In the genomic region with DNA sequence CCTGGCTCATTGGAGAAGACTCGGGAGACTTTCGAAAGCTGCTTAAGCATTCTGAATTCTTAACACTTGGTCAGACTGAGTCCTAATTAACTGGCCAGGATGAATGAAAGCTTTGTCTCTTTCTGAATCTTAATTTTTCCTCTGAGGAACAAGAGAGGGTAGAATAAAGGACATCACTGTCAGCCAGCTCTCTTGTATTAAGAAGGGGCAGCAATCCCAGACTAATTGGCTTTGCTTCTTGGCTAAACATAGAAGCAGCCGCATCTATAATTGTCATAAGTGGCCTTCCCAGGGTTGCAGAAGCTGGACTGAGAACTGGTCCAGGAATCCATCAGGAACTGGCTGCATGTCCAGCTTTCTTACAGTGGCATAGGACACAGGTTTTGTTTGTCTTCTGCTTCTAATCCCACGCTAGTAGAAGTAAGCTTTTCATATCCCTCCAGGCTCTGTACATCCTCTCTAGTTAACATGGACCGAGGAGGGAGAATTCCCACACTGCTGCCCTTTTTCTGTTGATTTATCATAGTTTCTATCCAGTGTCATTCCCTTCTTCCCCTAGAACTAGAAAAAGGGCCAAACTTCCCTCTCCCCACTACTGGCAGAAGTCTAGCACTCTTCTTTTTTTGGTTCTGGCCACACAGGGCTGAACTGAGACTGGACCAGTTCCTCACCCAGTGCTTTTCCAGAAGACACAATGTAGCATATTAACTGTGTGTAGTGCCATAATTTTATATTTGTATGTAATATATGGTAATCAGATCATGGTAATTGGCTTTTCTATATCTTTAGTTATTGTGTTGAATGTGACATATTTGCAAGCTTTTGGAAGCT, we compare ENCODE assay signal across 10 mouse cellular contexts. TPM values are rescaled to one million over a fixed set of nuclear protein-coding genes. Genes with fewer than 3 reads are reported as not detected.
A peak's percentile ranks its signal among the peaks of the same experiment; 100 is the strongest.
DNase-seq lines count a peak whose midpoint lies in the region; ATAC-seq lines count a peak whose summit lies in the region.
"Had no signal": no experiment of that assay in that cellular context is flagged by ENCODE, and none has a peak within 500 bp of the region (broad histone marks: within the 10 kb centered on the region; RNA-seq: fewer than 3 reads in every experiment).

No protein-coding gene starts in this region.

- intact Hi-C loops in gastrocnemius, postnatal 36 days (cut with DNase I) = no loop called here

- peak; percentile 88 for ATAC-seq in midbrain, embryonic 11.5 days (ENCODE audit: low FRiP score)
- ATAC-seq in inflammation-experienced regulatory T-cells, adult 6 months = no peak

- H3K4me2 ChIP-seq in midbrain, embryonic 11.5 days = no peak overlapping the region
- H3K4me2 ChIP-seq: limb, embryonic 13.5 days had no signal

- WGBS in heart, embryonic 10.5 days = 65% methylated on average over 5 of the region's 5 CpGs
- WGBS in midbrain, embryonic 11.5 days = 30% methylated on average over 5 of the region's 5 CpGs

- DNase-seq in gastrocnemius, postnatal 25 days = peak; percentile 22
- DNase-seq in gastrocnemius, postnatal 36 days = no peak
- DNase-seq in cerebellum, postnatal 14 days = peak; percentile 36 to 50
- DNase-seq in heart, embryonic 10.5 days (ENCODE audit: low spot score) = no peak
- no peak for DNase-seq in midbrain, embryonic 11.5 days (ENCODE audit: low spot score, missing footprints)
- DNase-seq in urinary bladder, adult 2 months (ENCODE audit: low spot score) = no peak
- no peak for DNase-seq in ovary, postnatal 36 days (ENCODE audit: low spot score)

- peak overlapping the region; percentile 13; the same call in 1 of the 2 replicates for H3K27ac ChIP-seq in heart, embryonic 10.5 days
- H3K27ac ChIP-seq in midbrain, embryonic 11.5 days (ENCODE audit: low read depth, low read length) = peak overlapping the region; percentile 80
- H3K27ac ChIP-seq: limb, embryonic 13.5 days had no signal

- H3K9ac ChIP-seq in midbrain, embryonic 11.5 days (ENCODE audit: low read length) = no peak overlapping the region
- H3K9ac ChIP-seq: limb, embryonic 13.5 days had no signal

- H3K9me3 ChIP-seq in heart, embryonic 10.5 days = no peaks in the 10 kb centered on the region
- no peaks in the 10 kb centered on the region for H3K9me3 ChIP-seq in midbrain, embryonic 11.5 days (ENCODE audit: control insufficient read depth, low read length)
- H3K9me3 ChIP-seq: limb, embryonic 13.5 days had no signal

- no peaks in the 10 kb centered on the region for H3K36me3 ChIP-seq in heart, embryonic 10.5 days
- no peaks in the 10 kb centered on the region for H3K36me3 ChIP-seq in midbrain, embryonic 11.5 days (ENCODE audit: control insufficient read depth, insufficient read depth, low read length)
- H3K36me3 ChIP-seq: limb, embryonic 13.5 days had no signal

- H3K27me3 ChIP-seq in heart, embryonic 10.5 days (ENCODE audit: insufficient read depth, poor library complexity, severe bottlenecking) = no peaks in the 10 kb centered on the region
- H3K27me3 ChIP-seq in midbrain, embryonic 11.5 days (ENCODE audit: control insufficient read depth, insufficient read depth, low read length) = no peaks in the 10 kb centered on the region
- H3K27me3 ChIP-seq: limb, embryonic 13.5 days had no signal

- peaks cover 8% of the 10 kb centered on the region; the same call in 1 of the 2 replicates for H3K4me1 ChIP-seq in heart, embryonic 10.5 days
- H3K4me1 ChIP-seq in midbrain, embryonic 11.5 days (ENCODE audit: control insufficient read depth, insufficient read depth, low read length) = peaks cover 2% of the 10 kb centered on the region; the same call in 1 of the 2 replicates
- H3K4me1 ChIP-seq: limb, embryonic 13.5 days had no signal

- no peak overlapping the region for H3K4me3 ChIP-seq in heart, embryonic 10.5 days
- H3K4me3 ChIP-seq in midbrain, embryonic 11.5 days (ENCODE audit: low read depth, low read length) = no peak overlapping the region
- H3K4me3 ChIP-seq: limb, embryonic 13.5 days had no signal

RNA-seq across cellular contexts. Expression of a gene that starts 14.7 kb away (rescaled TPM):
- total RNA-seq in gastrocnemius, postnatal 25 days (2021) = 100 to 1,000 TPM; 540 to 563 TPM
- 100 to 1,000 TPM; 479 to 583 TPM for total RNA-seq in gastrocnemius, postnatal 36 days (2021)
- polyA plus RNA-seq in heart, embryonic 10.5 days (2016; fragmentation: Nextera tagmentation; extraction: Ambion mirVana) = 567 and 803 TPM in 2 replicates
- 341 and 346 TPM in 2 replicates for polyA plus RNA-seq in midbrain, embryonic 11.5 days (2014; fragmentation: Nextera tagmentation; extraction: Ambion mirVana)
- 1,153 and 1,196 TPM in 2 replicates for polyA plus RNA-seq in urinary bladder, adult 2 months (2012; rRNA removed)
- 100 to 1,000 TPM; 152 to 225 (median 175) TPM for polyA plus RNA-seq in inflammation-experienced regulatory T-cells, adult 6 months (2017; shearing (Covaris generic))

RNA-seq across cellular contexts. Expression of a gene that starts 25.4 kb away (rescaled TPM):
- total RNA-seq in gastrocnemius, postnatal 25 days (2021) = 1 to 10 TPM; 1.3 to 1.4 TPM
- 1 to 10 TPM in 1 of 2 experiments, under 1 TPM in 1; 0.66 to 1.5 TPM for total RNA-seq in gastrocnemius, postnatal 36 days (2021)
- not detected in 2 replicates for polyA plus RNA-seq in heart, embryonic 10.5 days (2016; fragmentation: Nextera tagmentation; extraction: Ambion mirVana)
- polyA plus RNA-seq in midbrain, embryonic 11.5 days (2014; fragmentation: Nextera tagmentation; extraction: Ambion mirVana) = not detected in 2 replicates
- not detected in 2 replicates for polyA plus RNA-seq in urinary bladder, adult 2 months (2012; rRNA removed)
- not detected for polyA plus RNA-seq in inflammation-experienced regulatory T-cells, adult 6 months (2017; shearing (Covaris generic))
- polyA plus RNA-seq: limb, embryonic 13.5 days; small intestine, adult 2 months had no signal

RNA-seq across cellular contexts. Expression of a gene that starts 55.3 kb away (rescaled TPM):
- total RNA-seq in gastrocnemius, postnatal 25 days (2021) = not detected
- total RNA-seq in gastrocnemius, postnatal 36 days (2021) = not detected
- 0.74 and 0.80 TPM in 2 replicates for polyA plus RNA-seq in heart, embryonic 10.5 days (2016; fragmentation: Nextera tagmentation; extraction: Ambion mirVana)
- not detected in 2 replicates for polyA plus RNA-seq in midbrain, embryonic 11.5 days (2014; fragmentation: Nextera tagmentation; extraction: Ambion mirVana)
- not detected in 2 replicates for polyA plus RNA-seq in urinary bladder, adult 2 months (2012; rRNA removed)
- not detected for polyA plus RNA-seq in inflammation-experienced regulatory T-cells, adult 6 months (2017; shearing (Covaris generic))
- polyA plus RNA-seq: limb, embryonic 13.5 days; small intestine, adult 2 months had no signal

Comparison
In these comparisons a context has a peak if more than half of its experiments do, and no peak if none do; other contexts are left out.
1. DNase-seq: peak in gastrocnemius, postnatal 25 days (single experiment) and cerebellum, postnatal 14 days (2 of 2); none in gastrocnemius, postnatal 36 days (0 of 2), heart, embryonic 10.5 days (single experiment), midbrain, embryonic 11.5 days (single experiment), urinary bladder, adult 2 months (single experiment) and ovary, postnatal 36 days (single experiment).